Mouse (Mus musculus): Measurements from ENCODE around the gene Gm9573. TPM values are rescaled to one million over a fixed set of nuclear protein-coding genes. Genes with fewer than 3 reads are reported as not detected.
A peak's percentile ranks its signal among the peaks of the same experiment; 100 is the strongest.

The Gm9573 gene
- polyA plus RNA-seq, 1 experiment from 2014 or later: not detected

- no peak overlapping the region for H3K27ac ChIP-seq (ENCODE audit: low read length)
- 3% methylated on average over 4 of the region's 4 CpGs for WGBS
- no peak overlapping the region for H3K9ac ChIP-seq (ENCODE audit: low read depth, low read length)
- H3K4me2 ChIP-seq (ENCODE audit: low read length): no peak overlapping the region
- no peak overlapping the region for H3K4me3 ChIP-seq (ENCODE audit: low read depth, low read length)
- H3K27me3 ChIP-seq (ENCODE audit: control insufficient read depth, insufficient read depth, low read depth, low read length): no peaks in the 10 kb centered on the region
- ATAC-seq: no peak
- no peaks in the 10 kb centered on the region for H3K9me3 ChIP-seq (replicated peaks; ENCODE audit: control insufficient read depth, low read length, poor library complexity, severe bottlenecking)
- peaks cover 2% of the 10 kb centered on the region; the same call in 1 of the 2 replicates for H3K4me1 ChIP-seq (ENCODE audit: control insufficient read depth, insufficient read depth, low read length)
- no peaks in the 10 kb centered on the region for H3K36me3 ChIP-seq (ENCODE audit: control insufficient read depth, insufficient read depth, low read length)
Measured at GRCm38 (mm10) chr17:35588387-35588786, 38.0 kb downstream of the Gm9573 start.

DNA sequence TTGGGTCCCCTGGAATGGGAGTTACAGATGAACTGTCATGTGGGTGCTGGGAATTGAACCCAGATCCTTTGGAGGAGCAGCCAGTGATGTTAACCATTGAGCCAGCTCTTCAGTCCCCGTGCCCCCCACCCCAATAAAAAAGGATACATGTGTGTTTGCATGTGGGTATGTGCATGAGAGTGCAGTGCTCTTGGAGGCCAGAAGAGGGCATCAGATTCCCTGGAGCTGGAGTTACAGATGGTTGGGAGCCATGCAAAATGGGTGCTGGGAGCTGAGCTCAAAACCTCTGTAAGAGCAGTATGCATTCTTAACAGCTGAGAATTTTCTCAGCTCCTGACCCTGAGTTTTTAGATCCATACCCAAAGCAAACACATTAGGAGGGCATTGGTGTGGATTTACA lies 39.1 kb downstream of the Gm9573 start:
- Histone ChIP-seq H3K36me3 (ENCODE audit: control insufficient read depth, insufficient read depth, low read length) (no peaks in the 10 kb centered on the region), H3K4me2 (ENCODE audit: low read length) (no peak overlapping the region), H3K4me3 (ENCODE audit: low read depth, low read length) (no peak overlapping the region), H3K9ac (ENCODE audit: low read depth, low read length) (no peak overlapping the region), H3K27me3 (ENCODE audit: control insufficient read depth, insufficient read depth, low read depth, low read length) (no peaks in the 10 kb centered on the region), H3K9me3 (replicated peaks; ENCODE audit: control insufficient read depth, low read length, poor library complexity, severe bottlenecking) (no peaks in the 10 kb centered on the region), H3K27ac (ENCODE audit: low read length) (no peak overlapping the region), H3K4me1 (ENCODE audit: control insufficient read depth, insufficient read depth, low read length) (peaks cover 2% of the 10 kb centered on the region; the same call in 1 of the 2 replicates)
- WGBS: 81% methylated on average over 1 of the region's 1 CpGs
- no peak for ATAC-seq

DNA sequence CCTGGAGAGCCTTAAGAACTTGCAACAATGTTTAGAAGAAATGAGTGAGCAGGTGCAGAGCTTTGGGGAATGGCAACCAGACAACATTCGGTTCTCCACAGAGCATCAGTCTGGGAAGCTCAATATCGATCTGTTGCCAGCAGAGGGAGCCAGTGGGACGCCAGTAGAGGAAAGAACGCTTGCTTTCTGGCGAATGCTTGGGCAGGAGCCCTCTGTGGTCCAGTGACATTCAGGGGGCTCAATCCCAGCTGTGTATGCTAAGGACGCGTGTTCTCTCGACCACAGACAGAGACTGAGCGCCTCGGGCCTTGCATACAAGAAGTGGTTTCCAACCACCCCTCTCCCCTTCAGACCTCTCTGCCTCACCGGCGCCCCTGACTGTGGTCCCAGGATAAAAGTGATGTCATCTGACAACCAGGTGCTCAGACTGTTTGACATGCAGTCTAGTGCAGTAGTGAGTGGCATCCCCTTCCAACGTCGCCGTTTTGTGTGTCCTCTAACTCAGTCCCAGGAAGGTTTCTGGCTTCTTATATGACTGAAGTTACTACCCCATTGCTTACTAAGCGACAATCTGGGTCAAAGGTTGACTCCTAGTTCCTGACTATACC lies 42.0 kb downstream of the Gm9573 start:
- H3K27me3 ChIP-seq (ENCODE audit: control insufficient read depth, insufficient read depth, low read depth, low read length): no peaks in the 10 kb centered on the region
- peak overlapping the region; percentile 55 for H3K4me2 ChIP-seq (ENCODE audit: low read length)
- H3K27ac ChIP-seq (ENCODE audit: low read length): no peak overlapping the region
- no peaks in the 10 kb centered on the region for H3K36me3 ChIP-seq (ENCODE audit: control insufficient read depth, insufficient read depth, low read length)
- peak overlapping the region; percentile 48; the same call in 1 of the 2 replicates for H3K9ac ChIP-seq (ENCODE audit: low read depth, low read length)
- H3K9me3 ChIP-seq (replicated peaks; ENCODE audit: control insufficient read depth, low read length, poor library complexity, severe bottlenecking): no peaks in the 10 kb centered on the region
- WGBS: 16% methylated on average over 16 of the region's 16 CpGs
- peaks cover 2% of the 10 kb centered on the region; the same call in 1 of the 2 replicates for H3K4me1 ChIP-seq (ENCODE audit: control insufficient read depth, insufficient read depth, low read length)
- 0 out of 2 replicates have a peak overlapping the region, but pooled peaks have one; percentile 2 for H3K4me3 ChIP-seq (ENCODE audit: low read depth, low read length)
- ATAC-seq: peak; percentile 79

- Histone ChIP-seq H3K36me3 (ENCODE audit: control insufficient read depth, insufficient read depth, low read length) (no peaks in the 10 kb centered on the region), H3K27ac (ENCODE audit: low read length) (no peak overlapping the region), H3K4me1 (ENCODE audit: control insufficient read depth, insufficient read depth, low read length) (peaks cover 2% of the 10 kb centered on the region; the same call in 1 of the 2 replicates), H3K9me3 (replicated peaks; ENCODE audit: control insufficient read depth, low read length, poor library complexity, severe bottlenecking) (no peaks in the 10 kb centered on the region), H3K4me2 (ENCODE audit: low read length) (no peak overlapping the region), H3K27me3 (ENCODE audit: control insufficient read depth, insufficient read depth, low read depth, low read length) (no peaks in the 10 kb centered on the region), H3K4me3 (ENCODE audit: low read depth, low read length) (no peak overlapping the region), H3K9ac (ENCODE audit: low read depth, low read length) (no peak overlapping the region)
- WGBS: 96% methylated on average over 1 of the region's 1 CpGs
- ATAC-seq: no peak
Measured at GRCm38 (mm10) chr17:35582900-35583299, 43.5 kb downstream of the Gm9573 start.

- Histone ChIP-seq H3K4me3 (ENCODE audit: low read depth, low read length) (no peak overlapping the region), H3K9ac (ENCODE audit: low read depth, low read length) (no peak overlapping the region), H3K4me2 (ENCODE audit: low read length) (no peak overlapping the region), H3K4me1 (ENCODE audit: control insufficient read depth, insufficient read depth, low read length) (no peaks in the 10 kb centered on the region), H3K9me3 (replicated peaks; ENCODE audit: control insufficient read depth, low read length, poor library complexity, severe bottlenecking) (no peaks in the 10 kb centered on the region), H3K36me3 (ENCODE audit: control insufficient read depth, insufficient read depth, low read length) (no peaks in the 10 kb centered on the region), H3K27ac (ENCODE audit: low read length) (no peak overlapping the region), H3K27me3 (ENCODE audit: control insufficient read depth, insufficient read depth, low read depth, low read length) (no peaks in the 10 kb centered on the region)
- no peak for ATAC-seq
- 17% methylated on average over 6 of the region's 6 CpGs for WGBS
Measured at GRCm38 (mm10) chr17:35578211-35578610, 48.2 kb downstream of the Gm9573 start.

DNA sequence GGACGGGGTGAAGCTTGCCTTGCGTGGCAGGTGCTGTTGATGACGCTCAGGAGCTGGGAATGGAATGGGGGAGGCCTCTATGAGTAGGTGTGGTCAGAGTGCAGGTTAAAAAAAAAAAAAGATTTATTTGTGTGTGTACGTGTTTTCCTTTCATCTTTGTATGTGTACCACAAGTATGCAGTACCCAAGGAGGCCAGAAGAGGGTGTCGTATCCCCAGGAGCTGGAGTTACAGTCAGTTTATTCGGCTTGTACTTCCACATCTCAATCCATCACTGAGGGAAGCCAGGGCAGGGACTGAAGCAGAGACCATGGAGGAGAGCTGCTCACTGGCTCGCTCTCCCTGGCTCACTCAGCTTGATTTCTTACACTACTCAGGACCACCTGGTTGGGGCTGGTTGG lies 55.0 kb downstream of the Gm9573 start:
- no peak overlapping the region for H3K4me3 ChIP-seq (ENCODE audit: low read depth, low read length)
- peaks cover 11% of the 10 kb centered on the region for H3K27me3 ChIP-seq (ENCODE audit: control insufficient read depth, insufficient read depth, low read depth, low read length)
- H3K9ac ChIP-seq (ENCODE audit: low read depth, low read length): no peak overlapping the region
- no peak overlapping the region for H3K4me2 ChIP-seq (ENCODE audit: low read length)
- peaks cover 7% of the 10 kb centered on the region; the same call in 1 of the 2 replicates for H3K4me1 ChIP-seq (ENCODE audit: control insufficient read depth, insufficient read depth, low read length)
- no peaks in the 10 kb centered on the region for H3K9me3 ChIP-seq (replicated peaks; ENCODE audit: control insufficient read depth, low read length, poor library complexity, severe bottlenecking)
- ATAC-seq: no peak
- no peaks in the 10 kb centered on the region for H3K36me3 ChIP-seq (ENCODE audit: control insufficient read depth, insufficient read depth, low read length)
- 97% methylated on average over 7 of the region's 7 CpGs for WGBS
- no peak overlapping the region for H3K27ac ChIP-seq (ENCODE audit: low read length)

GRCm38 (mm10) chr17:35570836-35571235 lies 55.6 kb downstream of the Gm9573 start:
- Histone ChIP-seq H3K9ac (ENCODE audit: low read depth, low read length) (no peak overlapping the region), H3K36me3 (ENCODE audit: control insufficient read depth, insufficient read depth, low read length) (no peaks in the 10 kb centered on the region), H3K27ac (ENCODE audit: low read length) (no peak overlapping the region), H3K4me2 (ENCODE audit: low read length) (no peak overlapping the region), H3K9me3 (replicated peaks; ENCODE audit: control insufficient read depth, low read length, poor library complexity, severe bottlenecking) (no peaks in the 10 kb centered on the region), H3K4me1 (ENCODE audit: control insufficient read depth, insufficient read depth, low read length) (peaks cover 7% of the 10 kb centered on the region; the same call in 1 of the 2 replicates), H3K4me3 (ENCODE audit: low read depth, low read length) (no peak overlapping the region), H3K27me3 (ENCODE audit: control insufficient read depth, insufficient read depth, low read depth, low read length) (peaks cover 11% of the 10 kb centered on the region)
- no peak for ATAC-seq
- WGBS: 73% methylated on average over 14 of the region's 14 CpGs

- Histone ChIP-seq H3K27ac (ENCODE audit: low read length) (no peak overlapping the region), H3K9me3 (replicated peaks; ENCODE audit: control insufficient read depth, low read length, poor library complexity, severe bottlenecking) (no peaks in the 10 kb centered on the region), H3K4me2 (ENCODE audit: low read length) (peak overlapping the region; percentile 62), H3K4me1 (ENCODE audit: control insufficient read depth, insufficient read depth, low read length) (peaks cover 7% of the 10 kb centered on the region; the same call in 1 of the 2 replicates), H3K27me3 (ENCODE audit: control insufficient read depth, insufficient read depth, low read depth, low read length) (peaks cover 11% of the 10 kb centered on the region), H3K9ac (ENCODE audit: low read depth, low read length) (peak overlapping the region; percentile 17; the same call in 1 of the 2 replicates), H3K4me3 (ENCODE audit: low read depth, low read length) (peak overlapping the region; percentile 31), H3K36me3 (ENCODE audit: control insufficient read depth, insufficient read depth, low read length) (no peaks in the 10 kb centered on the region)
- 2% methylated on average over 28 of the region's 28 CpGs for WGBS
- peak; percentile 75 for ATAC-seq
Measured at GRCm38 (mm10) chr17:35569091-35569944, 57.1 kb downstream of the Gm9573 start.
